Mouse (Mus musculus): ENCODE data around the gene Dnhd1. TPM values are rescaled to one million over a fixed set of nuclear protein-coding genes. Genes with fewer than 3 reads are reported as not detected.
"Not testable (repeated sequence)": the region's sequence is repeated elsewhere in the genome, so short reads cannot be mapped to it uniquely, and the experiment has no call there.

The Dnhd1 gene
- polyA plus RNA-seq, 3 experiments from 2014 or later, result 0.26 to 1.1 (median 0.46) TPM

GRCm38 (mm10) chr7:105741978-105742377, 91.4 kb downstream of the Dnhd1 start:
- no peak for ATAC-seq

GRCm38 (mm10) chr7:105742539-105743215, 92.0 kb downstream of the Dnhd1 start:
- not testable (repeated sequence) for ATAC-seq

DNA sequence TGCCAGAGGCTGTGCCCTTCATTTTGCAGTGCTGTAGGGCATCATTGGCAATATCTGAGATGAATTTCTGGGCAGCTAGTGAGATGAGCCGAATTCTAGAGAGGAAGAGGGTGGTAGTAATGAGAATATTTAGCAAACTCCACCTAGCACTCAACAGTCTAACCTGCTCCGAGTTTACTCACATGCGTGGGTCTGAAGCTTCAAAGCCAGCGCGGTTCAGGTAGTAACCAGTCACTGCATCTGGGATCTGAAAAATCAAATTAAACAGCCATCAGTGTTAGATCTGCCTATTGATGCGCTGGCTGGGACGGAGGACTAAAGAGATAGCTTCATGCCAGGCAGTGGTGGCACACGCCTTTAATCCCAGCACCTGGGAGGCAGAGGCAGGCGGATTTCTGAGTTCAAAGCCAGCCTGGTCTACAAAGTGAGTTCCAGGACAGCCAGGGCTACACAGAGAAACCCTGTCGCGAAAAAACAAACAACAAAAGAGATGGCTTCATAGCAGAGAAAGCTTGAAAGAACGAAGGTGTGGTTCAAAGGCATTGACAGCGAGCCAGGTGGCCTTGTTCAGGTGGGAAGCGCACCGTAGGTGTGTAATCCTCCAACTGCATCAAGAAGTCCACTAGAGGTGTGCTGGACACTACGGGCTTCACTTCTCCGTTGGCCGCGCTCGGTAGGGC, 92.8 kb downstream of the Dnhd1 start:
- not testable (repeated sequence) for ATAC-seq

DNA sequence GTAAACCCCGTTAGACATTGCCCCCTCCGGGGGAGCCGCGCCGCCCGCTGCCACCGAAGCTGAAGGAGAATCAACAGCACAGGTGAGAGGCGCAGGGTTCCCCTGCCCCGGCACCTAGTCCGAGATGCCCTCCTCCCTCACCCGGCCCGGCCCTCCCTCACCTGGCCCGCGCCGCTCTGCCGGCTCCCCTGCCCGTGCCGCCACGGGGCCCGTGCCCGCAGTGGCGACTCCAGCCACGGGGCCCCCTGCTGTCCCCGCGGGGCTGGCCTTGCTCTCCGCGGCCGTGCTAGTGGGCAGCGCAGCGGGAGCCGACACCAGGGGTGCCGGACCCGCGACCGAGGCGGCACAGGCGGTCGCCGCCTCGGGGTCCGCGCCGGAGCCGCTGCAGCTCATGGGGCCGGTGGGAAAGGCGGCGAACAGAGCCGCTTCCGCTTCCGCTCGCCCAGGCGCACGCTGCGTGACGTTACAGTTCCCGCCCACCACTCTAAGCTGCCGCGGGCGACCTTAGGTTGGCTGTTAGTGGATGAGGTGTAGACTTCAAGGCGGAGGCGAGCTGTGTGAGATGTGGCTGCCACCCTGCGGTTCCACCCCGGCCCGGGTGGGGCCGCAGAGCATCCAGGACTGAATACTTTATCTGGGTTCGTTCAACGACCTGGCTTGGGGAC, 93.4 kb downstream of the Dnhd1 start, which contains the start of gene Taf10:
Taf10 (minus strand) TSS at position 436 of the 665 bp plus-strand sequence.
- peak; percentile 99 for ATAC-seq

- ATAC-seq, result no peak
Measured at GRCm38 (mm10) chr7:105747776-105748175, 97.1 kb downstream of the Dnhd1 start.

DNA sequence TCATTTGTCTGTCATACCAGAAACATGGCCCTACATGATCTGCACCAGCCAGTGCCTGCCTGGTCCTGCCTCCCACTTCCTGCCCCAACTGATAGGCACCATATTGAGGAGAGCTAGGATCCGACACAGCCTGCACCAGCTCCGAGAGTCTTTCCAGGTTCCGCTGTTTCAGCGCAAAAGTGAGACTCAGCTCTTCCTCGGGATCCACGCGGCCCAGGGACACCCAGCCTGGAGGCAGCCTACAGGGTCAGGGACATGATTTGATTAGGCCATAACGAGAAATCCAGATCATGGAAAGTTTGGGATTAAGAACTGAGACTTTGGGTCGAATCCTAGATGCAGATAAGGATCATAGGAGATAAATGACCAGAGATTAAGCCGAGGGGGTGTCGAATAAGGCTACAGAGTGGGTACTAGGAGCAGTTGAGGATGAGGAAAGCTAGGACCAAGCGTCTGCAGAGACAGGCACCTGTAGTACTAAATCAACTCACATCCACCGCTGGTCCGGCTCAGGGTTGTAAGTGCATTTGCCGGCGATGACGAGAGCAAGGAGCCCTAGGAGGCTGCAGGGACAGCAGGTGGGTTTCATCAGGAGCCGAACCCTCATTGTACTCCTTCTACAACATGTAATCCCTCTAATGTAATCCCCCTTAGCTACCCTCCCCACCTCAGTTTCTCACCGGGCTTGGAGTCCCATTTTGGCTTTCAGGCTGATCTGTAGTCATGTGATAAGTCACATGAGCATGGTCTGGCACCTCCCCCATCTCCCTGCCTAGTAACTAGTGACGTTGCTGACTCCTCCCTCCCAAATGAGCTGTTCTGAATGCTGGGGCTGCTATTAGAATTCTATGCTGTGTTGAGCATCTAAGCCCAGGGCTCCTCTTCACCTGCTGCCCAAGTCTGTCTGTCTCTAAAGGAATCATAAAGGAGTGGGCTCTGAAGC, 101.1 kb downstream of the Dnhd1 start, which contains the start of gene Tpp1:
Tpp1 (minus strand) TSS at position 745 of the 943 bp plus-strand sequence.
- peak; percentile 100 for ATAC-seq

DNA sequence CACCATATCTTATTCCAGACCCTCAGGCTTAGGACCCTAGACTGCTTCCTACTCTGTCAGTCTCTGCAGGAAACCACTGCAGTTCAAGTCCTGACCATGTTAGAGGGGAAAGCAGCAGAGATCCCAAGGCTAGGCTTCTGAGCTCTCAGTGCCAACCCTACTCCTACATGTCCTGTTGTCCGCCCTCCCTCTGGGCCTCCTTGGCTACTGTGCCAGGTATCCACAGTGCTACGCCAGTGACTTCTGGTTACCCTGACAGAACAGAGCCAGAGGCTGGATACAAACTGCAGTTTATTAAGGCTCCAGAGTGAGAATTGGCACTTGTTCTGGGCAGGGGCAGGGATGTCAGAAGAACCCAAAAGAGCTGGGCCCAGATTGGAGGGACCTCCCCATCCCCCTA, 102.1 kb downstream of the Dnhd1 start:
- ATAC-seq, result no peak

GRCm38 (mm10) chr7:105753281-105753680, 102.7 kb downstream of the Dnhd1 start:
- ATAC-seq, result no peak

DNA sequence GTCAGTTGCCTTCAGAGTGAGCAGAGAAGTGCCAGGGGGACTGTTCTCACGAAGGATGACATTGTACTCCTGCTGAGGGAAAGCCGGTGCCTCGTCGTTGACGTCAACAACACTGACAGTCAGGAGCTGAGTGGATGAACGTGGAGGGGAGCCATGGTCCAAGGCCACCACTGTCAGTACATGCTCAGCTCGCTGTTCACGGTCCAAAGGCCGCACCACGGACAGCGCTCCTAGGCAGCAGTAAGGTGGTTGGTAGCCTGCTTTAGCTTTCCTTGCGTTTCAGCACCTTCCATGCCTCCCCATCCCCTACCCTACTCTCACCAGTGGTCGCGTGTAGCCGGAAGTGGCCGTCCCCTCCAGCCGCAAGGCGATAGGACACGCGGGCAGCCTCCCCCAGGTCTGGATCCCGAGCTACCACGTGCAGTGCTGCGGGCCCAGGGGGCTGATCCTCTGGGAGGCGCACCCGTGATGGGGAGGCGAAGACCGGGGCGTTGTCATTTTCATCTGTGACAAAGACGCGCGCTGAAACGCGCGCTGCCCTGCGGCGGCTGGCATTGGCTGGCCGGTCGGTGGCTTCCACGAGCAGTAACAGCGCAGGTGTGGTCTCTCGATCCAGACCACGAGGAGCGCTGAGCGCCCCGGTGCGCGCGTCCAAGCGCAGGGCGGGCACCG, 111.3 kb downstream of the Dnhd1 start:
- ATAC-seq, result no peak

DNA sequence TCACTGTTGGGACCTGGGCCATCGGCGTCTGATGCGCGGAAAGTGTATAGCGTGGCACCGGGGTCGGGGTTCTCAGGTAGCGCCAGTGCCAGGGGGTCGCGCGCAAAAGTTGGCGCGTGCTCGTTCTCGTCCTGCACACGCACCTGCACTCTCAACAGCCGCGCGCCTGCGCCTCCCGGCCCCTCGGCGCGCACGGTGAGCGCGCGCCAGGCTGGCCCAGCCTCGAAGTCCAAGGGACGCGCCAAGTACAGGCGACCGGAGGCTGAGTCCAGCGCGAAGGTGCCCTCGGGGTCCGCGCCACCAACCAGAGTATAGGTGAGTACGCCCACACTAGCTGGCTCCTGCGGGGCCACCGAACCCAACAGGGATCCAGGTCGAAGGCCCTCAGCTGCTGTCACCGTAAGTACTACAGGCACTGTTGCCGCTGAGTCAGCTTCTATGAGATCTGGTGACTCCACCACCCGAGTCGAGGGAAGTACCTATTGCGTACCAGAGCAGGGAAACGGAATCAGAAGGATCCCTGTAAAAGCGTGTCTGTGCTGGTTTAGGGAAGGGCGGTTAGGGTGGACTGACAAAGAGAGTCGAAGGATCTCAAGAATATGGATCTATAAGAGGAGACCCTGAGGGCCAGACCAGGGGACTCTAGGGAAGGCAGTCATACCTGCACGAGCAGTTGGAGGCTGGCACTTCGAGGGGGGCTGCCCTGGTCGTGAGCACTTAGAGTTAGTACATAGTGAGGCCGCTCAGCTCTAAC, 112.1 kb downstream of the Dnhd1 start:
- ATAC-seq, result no peak

- no peak for ATAC-seq
Measured at GRCm38 (mm10) chr7:105764331-105764730, 113.7 kb downstream of the Dnhd1 start.

- no peak for ATAC-seq
Measured at GRCm38 (mm10) chr7:105767729-105768165, 117.1 kb downstream of the Dnhd1 start.

- ATAC-seq, result no peak
Measured at GRCm38 (mm10) chr7:105769959-105770358, 119.3 kb downstream of the Dnhd1 start.

Other genes with a start within 250 kb of the Dnhd1 start
- gene Cnga4, start 246.3 kb upstream of the Dnhd1 start, polyA plus RNA-seq (2017; shearing (Covaris generic)), result not detected
- gene Cckbr, start 225.1 kb upstream of the Dnhd1 start, polyA plus RNA-seq (2017; shearing (Covaris generic)), result not detected
- gene Cavin3, start 168.5 kb upstream of the Dnhd1 start, polyA plus RNA-seq (2017; shearing (Covaris generic)), result not detected
- 10 to 100 TPM; 15.4 to 23.7 (median 22.3) TPM for gene Smpd1, start 96.5 kb upstream of the Dnhd1 start, polyA plus RNA-seq (2017; shearing (Covaris generic))
- gene Apbb1, start 69.2 kb upstream of the Dnhd1 start, polyA plus RNA-seq (2017; shearing (Covaris generic)), result 10 to 100 TPM in 1 of 3 experiments, 1 to 10 TPM in 2; 2.9 to 10.5 (median 3.8) TPM
- not detected for gene Hpx, start 50.7 kb upstream of the Dnhd1 start, polyA plus RNA-seq (2017; shearing (Covaris generic))
- 1 to 10 TPM in 2 of 3 experiments, under 1 TPM in 1; 0.70 to 5.4 (median 3.3) TPM for gene Trim3, start 17.3 kb upstream of the Dnhd1 start, polyA plus RNA-seq (2017; shearing (Covaris generic))
- 100 to 1,000 TPM; 193 to 230 (median 222) TPM for gene Timm10b, start 10.8 kb upstream of the Dnhd1 start, polyA plus RNA-seq (2017; shearing (Covaris generic))
- gene Arfip2, start 10.4 kb upstream of the Dnhd1 start, polyA plus RNA-seq (2017; shearing (Covaris generic)), result 10 to 100 TPM; 10.3 to 12.8 (median 12.2) TPM
- gene Gm45799, start 10.3 kb upstream of the Dnhd1 start, polyA plus RNA-seq (2017; shearing (Covaris generic)), result 10 to 100 TPM in 1 of 3 experiments, 1 to 10 TPM in 2; 4.9 to 13.7 (median 8.7) TPM
- gene Ilk, start 85.8 kb downstream of the Dnhd1 start, polyA plus RNA-seq (2017; shearing (Covaris generic)), result 100 to 1,000 TPM; 152 to 175 (median 153) TPM
- 10 to 100 TPM; 14.9 to 21.8 (median 19.9) TPM for gene Rrp8, start 86.6 kb downstream of the Dnhd1 start, polyA plus RNA-seq (2017; shearing (Covaris generic))
- gene Taf10, start 93.5 kb downstream of the Dnhd1 start, polyA plus RNA-seq (2017; shearing (Covaris generic)), result 10 to 100 TPM; 12.4 to 25.1 (median 14.3) TPM
- 100 to 1,000 TPM in 2 of 3 experiments, 10 to 100 TPM in 1; 92.5 to 132 (median 131) TPM for gene Tpp1, start 101.4 kb downstream of the Dnhd1 start, polyA plus RNA-seq (2017; shearing (Covaris generic))
- under 1 TPM in 1 of 3 experiments, not detected in 2; 0.08 TPM for gene Dchs1, start 136.8 kb downstream of the Dnhd1 start, polyA plus RNA-seq (2017; shearing (Covaris generic))
- 100 to 1,000 TPM; 173 to 204 (median 177) TPM for gene Mrpl17, start 160.3 kb downstream of the Dnhd1 start, polyA plus RNA-seq (2017; shearing (Covaris generic))

Data from inflammation-experienced regulatory T-cells, adult 6 months (primary cell).